Mouse (Mus musculus) MEL (cell line): ENCODE data around the gene Zswim5. TPM values are rescaled to one million over a fixed set of nuclear protein-coding genes. Genes with fewer than 3 reads are reported as not detected.

Source experiments
- DNase-seq: peaks from one replicate; pipeline ENCODE4 v3.0.0; 2011; ENCODE audit warnings: low read depth, low spot score
- H3K27ac ChIP-seq: 2 replicates; pipeline ENCODE4 v1.5.1; 2012; ENCODE audit warnings: low read depth, mild to moderate bottlenecking, control low read depth, low read length, moderate library complexity; ENCODE audit not compliant: control insufficient read depth
- H3K27me3 ChIP-seq, 2 experiments: fragments of 150-350 bp in 1 of 2; sonication (generic) in 1 of 2; 2 replicates each; pipeline ENCODE4 v1.6.1; 2012; ENCODE audit warnings: low read length in 2 of 2, mild to moderate bottlenecking in 2 of 2, improper control_type of control experiment in 1 of 2, moderate library complexity in 1 of 2; ENCODE audit not compliant: insufficient read depth in 2 of 2, control insufficient read depth in 1 of 2
- H3K36me3 ChIP-seq, 2 experiments: 2 replicates each; pipeline ENCODE4 v1.6.1; 2012 to 2014; ENCODE audit warnings: low read length in 2 of 2, improper control_type of control experiment in 1 of 2, inconsistent platforms in 1 of 2, mild to moderate bottlenecking in 1 of 2; ENCODE audit not compliant: insufficient read depth in 2 of 2, control insufficient read depth in 1 of 2
- H3K4me1 ChIP-seq, 2 experiments: fragments of 150-350 bp in 1 of 2; sonication (generic) in 1 of 2; 2 replicates each; pipeline ENCODE4 v1.6.1; 2012; ENCODE audit warnings: low read length in 2 of 2, improper control_type of control experiment in 1 of 2, mild to moderate bottlenecking in 1 of 2; ENCODE audit not compliant: insufficient read depth in 2 of 2, control insufficient read depth in 1 of 2
- H3K4me3 ChIP-seq, 2 experiments: fragments of 150-350 bp in 1 of 2; sonication (generic) in 1 of 2; 2 replicates each; pipeline ENCODE4 v1.5.1; 2012; ENCODE audit warnings: low read depth in 2 of 2, low read length in 2 of 2, mild to moderate bottlenecking in 2 of 2, moderate library complexity in 2 of 2, control low read depth in 1 of 2, improper control_type of control experiment in 1 of 2; ENCODE audit not compliant: control insufficient read depth in 1 of 2, insufficient read depth in 1 of 2
- H3K79me2 ChIP-seq: 2 replicates; pipeline ENCODE4 v1.6.1; 2012; ENCODE audit warnings: mild to moderate bottlenecking, low read length, moderate library complexity; ENCODE audit not compliant: control insufficient read depth, poor library complexity, insufficient read depth
- H3K9ac ChIP-seq: 2 replicates; pipeline ENCODE4 v1.6.1; 2012; ENCODE audit warnings: low read depth, mild to moderate bottlenecking, control low read depth, low read length, moderate library complexity; ENCODE audit not compliant: control insufficient read depth, poor library complexity, severe bottlenecking
- H3K9me3 ChIP-seq: fragments of 150-350 bp; sonication (generic); replicated peaks from 2 replicates; pipeline ENCODE4 v1.6.1; 2012; ENCODE audit warnings: mild to moderate bottlenecking, low read length, improper control_type of control experiment, moderate library complexity; ENCODE audit not compliant: insufficient read depth
- BHLHE40 ChIP-seq: IDR thresholded peaks from 2 replicates; pipeline ENCODE4 v1.6.1; 2012; ENCODE audit warnings: low read depth, mild to moderate bottlenecking, inconsistent platforms, low read length, improper control_type of control experiment, borderline replicate concordance
- CHD1 ChIP-seq: IDR thresholded peaks from 2 replicates; pipeline ENCODE4 v1.6.1; 2012; ENCODE audit warnings: low read depth, mild to moderate bottlenecking, inconsistent platforms, low read length, improper control_type of control experiment
- CTCF ChIP-seq, 3 experiments: IDR thresholded peaks in 2 of 3; conservative IDR thresholded peaks in 1 of 3; 2 replicates each; pipeline ENCODE4 v1.5.1; 2011 to 2012; ENCODE audit warnings: low read length in 3 of 3, low read depth in 2 of 3, mild to moderate bottlenecking in 2 of 3, improper control_type of control experiment in 1 of 3, inconsistent platforms in 1 of 3, mixed read lengths in 1 of 3, moderate library complexity in 1 of 3; ENCODE audit not compliant: control insufficient read depth in 1 of 3, insufficient read depth in 1 of 3, poor library complexity in 1 of 3, severe bottlenecking in 1 of 3
- ETS1 ChIP-seq: IDR thresholded peaks from 2 replicates; pipeline ENCODE4 v1.6.1; 2012; ENCODE audit warnings: low read depth, mild to moderate bottlenecking, inconsistent platforms, low read length, improper control_type of control experiment, moderate library complexity
- GABPA ChIP-seq: IDR thresholded peaks from 2 replicates; pipeline ENCODE4 v1.6.1; 2012; ENCODE audit warnings: low read depth, mild to moderate bottlenecking, inconsistent platforms, low read length, improper control_type of control experiment, moderate library complexity
- JUND ChIP-seq: IDR thresholded peaks from 2 replicates; pipeline ENCODE4 v1.6.1; 2011; ENCODE audit warnings: low read depth, mild to moderate bottlenecking, improper control_type of control experiment, low read length
- KAT2A ChIP-seq: conservative IDR thresholded peaks from 2 replicates; pipeline ENCODE4 v1.6.1; 2012; ENCODE audit warnings: low read depth, low read length, improper control_type of control experiment, inconsistent platforms
- MAX ChIP-seq: IDR thresholded peaks from 2 replicates; pipeline ENCODE4 v1.6.1; 2011; ENCODE audit warnings: low read length, improper control_type of control experiment
- MEF2A ChIP-seq: IDR thresholded peaks from 2 replicates; pipeline ENCODE4 v1.6.1; 2014; ENCODE audit warnings: low read depth, mild to moderate bottlenecking, inconsistent platforms, low read length, improper control_type of control experiment; ENCODE audit not compliant: poor library complexity, insufficient replicate concordance, severe bottlenecking; ENCODE audit errors: extremely low read depth
- MYC ChIP-seq: IDR thresholded peaks from 2 replicates; pipeline ENCODE4 v1.6.1; 2011; ENCODE audit warnings: low read depth, mild to moderate bottlenecking, low read length, improper control_type of control experiment, moderate library complexity
- NELFE ChIP-seq: IDR thresholded peaks from 2 replicates; pipeline ENCODE4 v1.6.1; 2011; ENCODE audit warnings: low read depth, low read length, improper control_type of control experiment
- NRF1 ChIP-seq: IDR thresholded peaks from 2 replicates; pipeline ENCODE4 v1.6.1; 2014; ENCODE audit warnings: low read depth, mild to moderate bottlenecking, inconsistent platforms, low read length, improper control_type of control experiment, moderate library complexity; ENCODE audit not compliant: poor library complexity, insufficient read depth, severe bottlenecking
- POLR2A ChIP-seq, 2 experiments: IDR thresholded peaks; 2 replicates each; pipeline ENCODE4 v1.6.1; 2011 to 2012; ENCODE audit warnings: low read length in 2 of 2, mild to moderate bottlenecking in 2 of 2, control low read depth in 1 of 2, improper control_type of control experiment in 1 of 2, low read depth in 1 of 2, moderate library complexity in 1 of 2; ENCODE audit not compliant: control insufficient read depth in 1 of 2, insufficient read depth in 1 of 2, poor library complexity in 1 of 2
- POLR2AphosphoS2 ChIP-seq: IDR thresholded peaks from 2 replicates; pipeline ENCODE4 v1.6.1; 2011; ENCODE audit warnings: low read length, improper control_type of control experiment
- RCOR1 ChIP-seq: IDR thresholded peaks from 2 replicates; pipeline ENCODE4 v1.6.1; 2012; ENCODE audit warnings: low read depth, mild to moderate bottlenecking, inconsistent platforms, low read length, improper control_type of control experiment
- SIN3A ChIP-seq: IDR thresholded peaks from 2 replicates; pipeline ENCODE4 v1.6.1; 2012; ENCODE audit warnings: low read length, improper control_type of control experiment, inconsistent platforms
- SMC3 ChIP-seq: IDR thresholded peaks from 2 replicates; pipeline ENCODE4 v1.6.1; 2011; ENCODE audit warnings: low read depth, low read length, improper control_type of control experiment
- TAL1 ChIP-seq: IDR thresholded peaks from 2 replicates; pipeline ENCODE4 v1.6.1; 2012; ENCODE audit warnings: mild to moderate bottlenecking, inconsistent platforms, low read length, moderate library complexity, mixed read lengths
- TCF12 ChIP-seq: IDR thresholded peaks from 2 replicates; pipeline ENCODE4 v1.6.1; 2014; ENCODE audit warnings: low read depth, mild to moderate bottlenecking, inconsistent platforms, low read length, improper control_type of control experiment, moderate library complexity
- USF1 ChIP-seq: IDR thresholded peaks from 2 replicates; pipeline ENCODE4 v1.6.1; 2014; ENCODE audit warnings: low read depth, mild to moderate bottlenecking, inconsistent platforms, low read length, improper control_type of control experiment, moderate library complexity
- USF2 ChIP-seq, 2 experiments: IDR thresholded peaks; 2 replicates each; pipeline ENCODE4 v1.6.1; 2011 to 2012; ENCODE audit warnings: improper control_type of control experiment in 2 of 2, low read length in 2 of 2, borderline replicate concordance in 1 of 2, inconsistent platforms in 1 of 2, low read depth in 1 of 2, mild to moderate bottlenecking in 1 of 2; ENCODE audit not compliant: insufficient read depth in 1 of 2
- ZKSCAN1 ChIP-seq: IDR thresholded peaks from 2 replicates; pipeline ENCODE4 v1.6.1; 2012; ENCODE audit warnings: low read depth, mild to moderate bottlenecking, inconsistent platforms, low read length, improper control_type of control experiment, moderate library complexity
- ZMIZ1 ChIP-seq: IDR thresholded peaks from 2 replicates; pipeline ENCODE4 v1.6.1; 2012; ENCODE audit warnings: low read depth, mild to moderate bottlenecking, inconsistent platforms, low read length, improper control_type of control experiment, moderate library complexity
- polyA plus RNA-seq, 2 experiments: library from polyadenylated mRNA; stranded (reverse) in 1 of 2; unstranded in 1 of 2; fragments of >175 nt in 1 of 2; fragments of >200 nt in 1 of 2; gene quantifications; 2 replicates each; pipeline versions ENCODE4 v1.2.1 to v1.2.4; 2012; ENCODE audit warnings: low replicate concordance in 2 of 2, low read depth in 1 of 2; ENCODE audit not compliant: insufficient read length in 2 of 2, insufficient read depth in 1 of 2, missing spikeins in 1 of 2
- total RNA-seq: library from RNA; depleted of rRNA; stranded (reverse); fragments of 300-350 nt; gene quantifications from 2 replicates; pipeline ENCODE4 v1.2.3, GENCODE M21; 2012

Gene Zswim5
- total and polyA plus RNA-seq, 3 experiments, result 0.03 TPM; not detected in 2

DNA sequence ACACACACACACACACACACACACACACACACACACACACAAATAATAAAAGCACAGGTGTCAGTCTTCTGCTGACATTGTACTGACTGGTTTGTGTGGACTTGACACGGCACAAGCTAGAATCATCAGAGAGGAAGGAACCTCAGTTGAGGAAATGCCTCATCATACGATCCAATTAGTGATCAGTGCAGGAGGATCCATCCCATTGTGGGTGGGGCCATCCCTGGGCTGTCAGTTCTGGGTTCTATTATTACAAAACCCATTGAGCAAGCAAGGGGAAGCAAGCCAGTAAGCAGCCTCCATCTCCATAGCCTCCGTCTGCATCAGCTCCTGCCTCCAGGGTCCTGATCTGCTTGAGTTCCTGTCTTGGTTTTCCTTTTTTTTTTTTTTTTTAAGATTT lies 7.3 kb upstream of the Zswim5 start:
- Histone ChIP-seq H3K4me1 (no peaks in the 10 kb centered on the region), H3K4me3 (no peak overlapping the region), H3K27ac (no peak overlapping the region)
- TF ChIP-seq ZMIZ1 (no peak), TAL1 (no peak), CTCF (IDR thresholded peaks at IDR 0.05 in 2 of 3, conservative IDR thresholded peaks at IDR 0.05 in 1 of 3; ENCODE audit: control insufficient read depth in 1 of 3, insufficient read depth in 1 of 3, low read depth in 2 of 3, low read length in 3 of 3, poor library complexity in 1 of 3, severe bottlenecking in 1 of 3) (no peak), POLR2AphosphoS2 (no peak), MAX (no peak), MYC (no peak), ZKSCAN1 (no peak), GABPA (no peak), NRF1 (no peak), TCF12 (no peak), POLR2A (IDR thresholded peaks at IDR 0.05; ENCODE audit: control insufficient read depth in 1 of 2, insufficient read depth in 1 of 2, low read depth in 1 of 2, low read length in 2 of 2, poor library complexity in 1 of 2) (no peak), RCOR1 (no peak), BHLHE40 (no peak)
- TF ChIP-seq, all 39 proteins: peak for 0
- peaks cover 7 to 13% of the 10 kb centered on the region in 2 experiments for H3K27me3 ChIP-seq
- no peaks in the 10 kb centered on the region for H3K9me3 ChIP-seq
- DNase-seq, result no peak
- no peak overlapping the region for H3K9ac ChIP-seq
- no peaks in the 10 kb centered on the region for H3K36me3 ChIP-seq
- H3K79me2 ChIP-seq, result no peaks in the 10 kb centered on the region

DNA sequence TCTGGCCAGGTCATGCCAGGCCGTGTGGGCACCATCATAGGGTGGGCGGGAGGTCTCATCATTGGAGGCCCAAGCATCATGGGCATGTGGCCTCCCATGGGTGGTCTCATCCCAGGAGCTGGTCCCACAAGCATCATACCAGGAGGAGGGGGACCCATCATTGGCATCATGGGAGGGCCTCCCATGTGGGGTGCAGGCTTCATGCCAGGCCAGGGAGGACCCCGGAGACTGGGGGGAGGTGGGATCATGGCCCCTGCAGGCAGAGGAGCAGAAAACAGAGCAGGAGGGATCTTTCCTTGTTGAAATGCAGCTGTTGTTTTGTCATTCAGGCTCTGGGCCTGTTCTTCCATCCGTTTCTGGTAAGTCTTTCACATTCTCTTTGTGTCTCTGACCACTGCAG lies 2.6 kb upstream of the Zswim5 start:
- Histone ChIP-seq H3K4me1 (no peaks in the 10 kb centered on the region), H3K9ac (no peak overlapping the region), H3K79me2 (no peaks in the 10 kb centered on the region), H3K36me3 (no peaks in the 10 kb centered on the region), H3K27ac (no peak overlapping the region), H3K9me3 (no peaks in the 10 kb centered on the region), H3K27me3 (peaks cover 0 to 2% of the 10 kb centered on the region in 2 experiments; a peak in 3 of 4 replicates), H3K4me3 (no peak overlapping the region)
- no peak for DNase-seq
- TF ChIP-seq TAL1 (no peak), POLR2AphosphoS2 (no peak), ZKSCAN1 (no peak), NELFE (no peak), CTCF (IDR thresholded peaks at IDR 0.05 in 2 of 3, conservative IDR thresholded peaks at IDR 0.05 in 1 of 3; ENCODE audit: control insufficient read depth in 1 of 3, insufficient read depth in 1 of 3, low read depth in 2 of 3, low read length in 3 of 3, poor library complexity in 1 of 3, severe bottlenecking in 1 of 3) (no peak), KAT2A (no peak), JUND (no peak), USF1 (no peak), MEF2A (no peak), USF2 (IDR thresholded peaks at IDR 0.05; ENCODE audit: borderline replicate concordance in 1 of 2, insufficient read depth in 1 of 2, low read depth in 1 of 2, low read length in 2 of 2) (no peak), CHD1 (no peak), GABPA (no peak), SIN3A (no peak), MAX (no peak), ZMIZ1 (no peak), ETS1 (no peak), MYC (no peak), SMC3 (no peak), NRF1 (no peak)
